Mouse (Mus musculus): ENCODE data around the gene Dnpep.
A peak's percentile ranks its signal among the peaks of the same experiment; 100 is the strongest.

Dnpep gene

DNA sequence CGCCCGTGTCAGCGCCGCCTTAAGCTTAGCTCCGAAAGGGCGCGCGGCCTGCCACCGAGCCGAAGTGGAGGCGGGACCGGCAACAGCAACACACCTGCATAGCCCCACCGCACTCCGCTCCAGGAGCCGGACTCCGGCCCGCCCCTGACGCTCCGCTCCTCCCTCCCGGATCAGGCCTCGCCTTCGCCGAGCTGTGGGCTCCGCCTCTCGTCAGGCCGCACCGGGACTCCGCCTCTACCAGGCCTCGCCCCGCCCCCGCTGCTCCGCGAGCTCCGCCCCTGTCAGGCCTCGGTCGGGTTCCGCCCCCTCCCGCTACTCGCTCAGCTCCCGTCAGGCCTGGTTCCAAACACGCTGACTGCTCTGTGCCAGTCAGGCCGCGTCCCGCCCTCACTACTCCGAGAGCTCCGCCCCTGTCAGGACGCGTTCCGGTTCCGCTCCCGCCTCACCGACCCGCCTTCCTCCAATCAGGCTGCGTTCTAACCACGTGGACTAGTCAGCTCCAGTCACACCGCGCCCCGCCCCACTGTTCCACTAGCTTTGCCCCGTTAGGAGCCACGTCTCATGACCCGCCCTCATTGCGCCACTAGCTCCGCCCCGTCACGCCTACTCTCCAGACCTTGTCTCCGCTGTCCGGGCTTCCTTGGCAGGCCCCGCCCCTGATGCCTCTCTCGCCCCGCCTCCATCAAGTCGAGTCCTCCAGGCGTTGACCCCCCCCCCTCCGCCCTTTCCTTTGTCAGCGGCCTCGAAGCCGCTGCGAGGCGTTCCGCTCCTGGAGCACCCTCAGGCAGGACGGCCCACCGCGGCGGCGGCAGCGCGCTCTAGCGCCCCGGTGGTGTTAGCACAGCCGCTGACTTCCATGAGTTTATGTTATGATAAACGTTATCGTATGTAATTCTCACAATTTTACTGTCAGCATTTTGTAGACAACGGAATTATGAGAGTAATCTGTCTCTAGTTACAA lies at the start of gene Dnpep:
TSS of gene Dnpep (minus strand) at position 750 of the 961 bp plus-strand sequence.
- peak; percentile 100 for DNase-seq (ENCODE audit: low spot score)

DNA sequence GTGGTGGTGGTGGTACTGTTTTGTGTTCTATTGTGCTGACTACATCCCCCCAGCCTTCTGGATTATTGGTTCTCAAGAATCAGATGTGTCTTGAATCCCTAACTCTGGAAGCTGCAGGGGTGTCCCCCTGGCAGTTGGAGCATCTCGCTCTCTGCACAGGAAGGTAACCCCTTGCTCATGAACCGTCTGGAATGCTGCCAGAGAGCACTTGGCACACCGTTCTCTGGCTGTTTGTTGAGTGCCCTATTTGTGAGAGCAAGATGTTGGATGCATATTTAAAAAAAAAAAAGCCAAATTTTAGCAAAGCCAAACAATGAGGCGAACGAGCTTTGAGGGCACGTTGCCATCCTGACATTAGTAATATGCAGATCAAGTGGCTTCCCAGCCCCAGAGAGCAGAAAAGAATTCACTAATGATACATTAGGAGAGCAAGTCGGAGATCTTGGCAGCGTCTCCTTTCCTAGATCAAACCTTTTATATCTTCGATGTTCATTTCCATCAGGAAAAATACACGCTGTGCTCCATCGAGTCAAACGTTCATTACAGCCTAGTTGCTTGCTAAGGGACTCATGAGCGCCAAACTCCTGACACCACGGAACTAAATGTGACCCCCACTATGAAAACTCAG lies 47.8 kb upstream of the Dnpep start:
- DNase-seq (ENCODE audit: low spot score), result no peak

DNA sequence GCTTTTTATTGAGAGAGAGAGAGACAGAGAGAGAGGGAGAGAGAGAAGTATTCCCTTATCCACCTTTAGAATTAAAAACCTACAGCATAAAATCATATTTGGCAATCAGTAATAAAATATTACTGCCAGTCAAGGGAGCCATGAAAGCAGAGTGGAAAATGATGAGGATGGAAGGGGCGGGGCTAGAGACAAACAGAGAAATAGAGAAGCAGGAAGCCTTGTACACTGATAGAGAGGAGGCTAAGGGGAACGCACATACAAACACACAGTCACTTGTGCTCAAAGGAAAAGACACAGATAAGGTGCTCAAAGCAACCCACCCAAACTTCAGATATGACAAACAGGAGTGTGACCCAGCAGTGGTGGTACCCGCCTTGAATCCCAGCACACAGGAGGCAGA lies 46.1 kb upstream of the Dnpep start:
- no peak for DNase-seq (ENCODE audit: low spot score)

DNA sequence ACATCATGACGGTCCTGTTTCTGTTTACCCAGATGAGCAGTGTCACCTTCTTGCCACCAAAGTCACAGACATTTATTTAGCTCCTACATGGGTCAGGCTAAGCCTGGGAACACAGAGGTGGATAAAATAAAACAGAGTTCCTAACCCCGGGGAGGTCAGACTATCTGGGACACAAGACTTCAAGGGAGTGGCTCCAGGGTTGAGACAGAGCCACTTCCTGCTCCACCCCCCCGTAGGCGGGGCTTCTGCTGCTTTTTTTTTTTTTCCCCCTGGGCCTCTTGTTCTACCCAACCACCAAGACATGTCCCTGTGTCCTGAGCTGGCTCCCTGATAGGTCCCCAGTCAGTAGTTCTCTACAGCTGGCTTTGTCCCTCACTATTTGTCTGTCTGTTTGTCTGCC lies 44.0 kb upstream of the Dnpep start:
- DNase-seq (ENCODE audit: low spot score), result no peak

DNA sequence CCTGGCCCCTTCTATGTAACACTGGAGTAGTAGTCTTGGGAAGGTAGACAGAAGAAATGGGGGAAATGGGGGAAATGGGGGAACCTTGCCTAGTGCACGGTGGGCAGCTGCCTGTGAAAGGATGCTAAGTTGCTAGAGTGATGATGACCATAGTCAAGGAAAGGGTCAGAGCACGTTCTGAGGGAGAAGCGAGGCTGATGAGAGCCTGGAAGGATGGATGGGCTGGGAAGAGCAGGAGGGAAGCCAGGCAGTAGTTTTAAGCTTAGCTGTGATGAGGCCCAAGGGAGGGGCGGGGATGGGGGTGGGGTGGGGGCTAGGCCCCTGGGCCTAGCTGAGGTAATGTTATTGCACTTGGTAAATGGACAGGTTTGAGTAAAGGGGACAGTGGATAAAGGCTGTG lies 43.3 kb upstream of the Dnpep start:
- no peak for DNase-seq (ENCODE audit: low spot score)

DNA sequence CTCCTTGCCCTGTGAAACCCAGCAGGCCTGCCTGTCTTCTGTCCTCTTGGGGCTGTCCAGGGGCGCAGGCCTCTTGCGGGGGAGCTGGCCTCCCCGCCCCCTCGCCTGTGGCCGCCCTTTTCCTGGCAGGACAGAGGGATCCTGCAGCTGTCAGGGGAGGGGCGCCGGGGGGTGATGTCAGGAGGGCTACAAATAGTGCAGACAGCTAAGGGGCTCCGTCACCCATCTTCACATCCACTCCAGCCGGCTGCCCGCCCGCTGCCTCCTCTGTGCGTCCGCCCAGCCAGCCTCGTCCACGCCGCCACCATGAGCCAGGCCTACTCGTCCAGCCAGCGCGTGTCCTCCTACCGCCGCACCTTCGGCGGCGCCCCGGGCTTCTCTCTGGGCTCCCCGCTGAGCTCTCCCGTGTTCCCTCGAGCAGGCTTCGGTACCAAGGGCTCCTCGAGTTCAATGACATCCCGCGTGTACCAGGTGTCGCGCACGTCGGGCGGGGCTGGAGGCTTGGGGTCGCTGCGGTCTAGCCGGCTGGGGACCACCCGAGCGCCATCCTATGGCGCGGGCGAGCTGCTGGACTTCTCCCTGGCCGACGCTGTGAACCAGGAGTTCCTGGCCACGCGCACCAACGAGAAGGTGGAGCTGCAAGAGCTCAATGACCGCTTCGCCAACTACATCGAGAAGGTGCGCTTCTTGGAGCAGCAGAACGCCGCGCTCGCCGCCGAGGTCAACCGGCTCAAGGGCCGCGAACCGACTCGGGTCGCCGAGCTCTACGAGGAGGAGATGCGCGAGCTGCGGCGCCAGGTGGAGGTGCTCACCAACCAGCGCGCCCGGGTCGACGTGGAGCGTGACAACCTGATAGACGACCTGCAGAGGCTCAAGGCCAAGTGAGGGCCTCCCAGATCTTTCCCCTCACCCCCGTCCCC lies 42.6 kb upstream of the Dnpep start, which contains the start of gene Des:
TSS of gene Des (plus strand) at position 218 of the 920 bp plus-strand sequence.
- DNase-seq (ENCODE audit: low spot score), result peak; percentile 61

DNA sequence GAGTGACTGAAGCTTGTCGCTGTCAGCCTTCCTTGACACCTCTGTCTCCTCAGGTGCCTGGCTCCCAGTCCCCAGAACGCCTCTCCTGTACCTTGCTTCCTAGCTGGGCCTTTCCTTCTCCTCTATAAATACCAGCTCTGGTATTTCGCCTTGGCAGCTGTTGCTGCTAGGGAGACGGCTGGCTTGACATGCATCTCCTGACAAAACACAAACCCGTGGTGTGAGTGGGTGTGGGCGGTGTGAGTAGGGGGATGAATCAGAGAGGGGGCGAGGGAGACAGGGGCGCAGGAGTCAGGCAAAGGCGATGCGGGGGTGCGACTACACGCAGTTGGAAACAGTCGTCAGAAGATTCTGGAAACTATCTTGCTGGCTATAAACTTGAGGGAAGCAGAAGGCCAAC lies 41.6 kb upstream of the Dnpep start:
- DNase-seq (ENCODE audit: low spot score), result no peak

DNA sequence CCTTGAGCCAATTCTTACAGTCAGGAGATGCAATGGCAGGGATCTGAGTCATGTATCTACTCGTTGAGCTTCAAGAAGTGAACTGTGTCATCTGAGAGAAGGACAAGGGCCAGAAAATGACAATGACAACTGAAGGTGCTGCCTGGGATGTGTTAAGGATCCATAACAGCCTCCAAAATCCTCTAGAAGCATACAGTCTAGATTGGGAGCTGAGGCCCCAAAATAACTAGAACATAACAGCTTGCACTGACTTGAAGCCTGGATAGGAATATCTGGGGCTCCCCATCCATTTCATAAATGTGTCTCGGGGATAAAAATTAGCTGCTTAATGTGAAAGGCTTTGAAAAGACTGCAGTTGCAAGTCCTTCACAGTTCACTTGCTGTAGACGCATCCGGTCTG lies 40.2 kb upstream of the Dnpep start:
- DNase-seq (ENCODE audit: low spot score), result no peak

DNA sequence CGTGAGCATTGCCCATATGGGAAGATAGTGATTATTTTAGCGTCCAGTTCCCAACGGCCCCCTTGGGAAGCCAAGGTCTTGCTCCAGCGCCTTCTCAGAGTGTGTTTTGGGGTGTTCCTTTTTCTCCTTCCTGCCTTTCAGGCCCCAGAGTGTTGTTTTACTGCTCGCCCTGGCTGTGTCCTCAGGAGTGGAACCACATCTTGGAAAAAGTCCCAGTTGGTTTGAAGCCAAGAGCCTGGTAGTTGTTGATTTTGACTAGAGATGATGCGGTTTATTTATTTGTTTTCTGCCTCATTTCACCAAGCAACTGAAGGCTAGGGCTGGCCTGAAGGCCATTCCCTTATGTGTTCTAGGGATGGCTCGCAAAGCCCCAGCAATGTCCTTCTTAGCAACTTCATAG lies 39.5 kb upstream of the Dnpep start:
- no peak for DNase-seq (ENCODE audit: low spot score)

DNA sequence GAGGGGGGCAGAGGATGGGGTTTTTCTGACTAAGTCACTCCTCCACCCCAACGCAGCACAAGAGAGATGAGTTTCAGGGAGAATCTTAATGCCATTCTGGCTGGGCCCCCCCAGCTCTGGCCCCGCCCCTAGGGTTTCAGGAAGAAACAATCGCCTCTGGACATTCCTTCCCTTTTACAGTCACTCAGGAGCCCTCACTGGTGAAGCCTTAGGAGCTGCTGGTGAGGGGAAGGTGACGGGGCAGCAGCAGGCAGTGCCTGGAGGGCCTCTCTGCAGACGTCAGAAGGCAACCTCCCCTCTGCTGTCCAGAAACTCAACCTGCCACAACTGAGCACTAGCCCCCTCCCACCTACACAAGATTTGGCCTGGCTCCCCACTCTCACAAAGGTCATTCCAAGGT lies 31.5 kb upstream of the Dnpep start:
- no peak for DNase-seq (ENCODE audit: low spot score)

DNA sequence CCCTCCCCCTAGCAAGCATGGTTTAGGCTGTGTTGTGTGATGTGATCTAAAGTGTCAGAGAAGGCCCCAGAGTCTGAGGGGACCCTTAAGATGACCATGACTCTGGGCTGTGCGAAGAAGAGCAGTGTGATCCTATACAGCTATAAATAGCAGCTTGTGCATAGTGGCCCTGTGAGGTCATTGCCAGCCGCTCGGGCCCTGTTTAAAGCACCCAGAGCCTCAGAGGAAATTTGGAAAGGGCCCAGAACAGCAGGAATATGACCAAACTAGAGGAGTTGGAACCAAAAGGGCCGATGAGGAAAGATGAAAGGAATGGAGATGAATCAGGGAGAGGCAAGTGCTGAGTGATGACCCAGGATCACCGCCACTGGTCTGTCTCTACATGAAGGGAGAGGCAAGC lies 29.5 kb upstream of the Dnpep start:
- DNase-seq (ENCODE audit: low spot score), result no peak

DNA sequence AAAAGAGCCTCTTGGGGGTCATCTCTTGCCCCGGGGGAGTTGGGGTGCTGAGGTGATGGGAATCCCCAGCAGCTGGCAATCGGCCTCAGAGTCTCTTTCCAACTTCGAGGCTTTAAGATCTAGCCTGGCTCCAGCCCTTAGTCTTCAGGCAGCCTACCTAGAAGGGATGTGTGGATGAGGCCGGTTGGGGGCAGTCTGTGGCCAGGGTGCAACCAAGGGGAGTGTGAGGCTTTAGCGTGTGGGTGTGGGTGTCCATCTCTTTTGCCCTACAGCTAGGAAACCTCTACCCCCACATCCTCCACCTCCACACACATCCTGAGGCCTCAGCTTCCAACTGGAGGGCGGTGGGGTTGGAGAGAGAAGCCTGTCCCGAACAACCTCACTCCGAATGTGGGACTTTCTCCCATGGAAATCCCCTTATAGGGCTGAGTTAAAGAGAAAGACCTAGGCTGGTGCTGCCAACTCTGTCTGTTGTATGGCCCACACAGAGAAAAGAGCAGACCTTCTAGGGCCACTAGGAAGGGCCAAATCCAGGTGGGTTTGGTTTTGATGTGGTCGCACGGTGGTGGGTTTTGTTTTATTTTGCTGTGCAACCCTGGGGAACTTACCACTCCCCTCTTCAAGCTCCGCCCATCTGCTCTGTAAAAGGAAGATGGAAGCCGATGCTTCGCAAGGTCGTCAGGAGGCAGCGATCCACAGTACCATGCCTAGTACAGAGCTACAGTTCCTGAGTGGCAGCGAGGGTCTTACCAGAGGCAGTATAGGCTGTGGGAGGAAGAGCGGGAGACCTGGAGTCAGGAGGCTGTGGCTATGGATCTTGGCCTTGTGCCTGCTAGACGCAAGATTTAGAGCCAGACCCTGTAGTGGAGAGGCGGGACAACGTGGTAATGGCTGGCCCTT lies 27.5 kb upstream of the Dnpep start:
- peak; percentile 57 for DNase-seq (ENCODE audit: low spot score)

DNA sequence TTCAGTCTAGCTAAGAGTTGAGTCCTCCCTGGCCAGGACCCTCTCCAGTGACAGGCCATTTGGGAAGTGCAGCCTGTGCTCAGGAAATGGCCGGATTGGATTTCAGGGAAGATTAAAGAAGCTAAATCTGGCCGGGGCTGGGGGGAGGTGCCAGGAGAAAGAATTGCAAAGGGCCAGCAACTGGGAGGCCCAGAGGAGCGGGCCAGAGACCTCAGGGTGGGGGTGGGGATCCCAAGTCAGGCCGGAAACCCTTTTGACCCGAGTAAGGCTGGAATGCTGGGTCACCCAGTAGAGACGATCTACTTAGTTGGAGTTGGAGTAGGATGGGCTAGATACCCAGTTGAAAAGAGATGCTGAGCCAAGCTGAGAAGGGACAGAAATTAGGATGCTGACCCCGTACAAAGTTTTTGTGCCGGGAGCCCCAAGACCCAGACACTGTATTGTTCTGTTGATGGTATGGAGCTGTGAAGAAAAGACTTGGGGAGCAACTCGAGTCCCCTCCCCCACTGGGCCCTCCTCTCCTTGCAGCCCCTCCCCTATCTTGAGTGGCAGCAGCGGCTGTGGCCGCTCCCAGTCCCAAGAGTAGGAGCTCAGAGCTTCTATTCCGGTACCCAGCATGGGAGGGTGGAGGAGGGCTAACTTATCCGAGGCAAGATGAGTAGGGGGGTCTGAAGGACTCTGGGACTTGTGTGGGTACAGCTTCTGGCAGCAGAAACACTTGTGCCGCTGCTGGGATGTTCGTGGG lies 26.7 kb upstream of the Dnpep start:
- peak; percentile 76 for DNase-seq (ENCODE audit: low spot score)

DNA sequence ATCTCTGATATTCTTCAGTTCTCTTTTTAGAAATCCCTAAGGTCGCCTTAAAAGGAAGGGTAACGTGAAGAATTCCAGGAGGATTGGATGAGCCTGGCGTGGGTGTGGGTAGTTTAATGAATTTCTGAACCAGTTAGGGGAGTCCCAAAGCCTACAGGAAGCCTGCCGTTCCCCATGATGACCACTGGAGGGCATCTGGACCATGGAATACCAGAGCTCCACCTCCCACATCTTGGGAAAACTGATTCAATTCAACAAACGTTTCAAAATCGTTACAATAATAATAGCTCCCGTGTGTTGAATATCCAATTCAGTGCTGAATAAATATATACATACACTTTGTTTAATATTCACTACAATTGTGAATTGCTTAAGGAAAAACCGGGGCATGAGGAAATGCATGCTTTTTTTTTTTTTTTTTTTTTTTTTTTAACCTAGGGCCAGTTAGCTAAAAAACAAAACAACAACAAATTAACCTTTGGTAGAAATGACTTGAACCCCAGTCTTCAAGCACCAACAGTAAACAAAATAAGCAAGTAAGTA lies 25.2 kb upstream of the Dnpep start:
- peak; percentile 93 for DNase-seq (ENCODE audit: low spot score)

DNA sequence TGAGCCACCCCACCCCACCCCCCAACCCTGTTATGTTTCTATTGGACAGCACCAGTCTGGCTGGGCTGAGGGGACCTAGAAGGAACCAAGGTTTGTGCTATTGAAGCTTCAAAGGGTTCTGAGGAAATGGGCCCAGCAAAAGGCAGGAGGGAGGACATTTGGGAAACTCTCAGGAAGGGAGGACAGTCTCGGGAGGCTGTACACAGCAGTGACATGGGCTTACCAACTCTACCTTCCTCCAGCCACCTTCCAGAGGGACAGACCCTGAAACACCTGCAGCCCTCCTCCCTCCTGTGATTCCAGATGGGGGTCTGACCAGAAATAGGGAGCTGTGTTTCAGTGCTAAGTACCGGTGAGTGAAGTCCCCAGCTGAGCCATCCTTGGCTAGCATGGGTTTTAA lies 22.7 kb upstream of the Dnpep start:
- no peak for DNase-seq (ENCODE audit: low spot score)

DNA sequence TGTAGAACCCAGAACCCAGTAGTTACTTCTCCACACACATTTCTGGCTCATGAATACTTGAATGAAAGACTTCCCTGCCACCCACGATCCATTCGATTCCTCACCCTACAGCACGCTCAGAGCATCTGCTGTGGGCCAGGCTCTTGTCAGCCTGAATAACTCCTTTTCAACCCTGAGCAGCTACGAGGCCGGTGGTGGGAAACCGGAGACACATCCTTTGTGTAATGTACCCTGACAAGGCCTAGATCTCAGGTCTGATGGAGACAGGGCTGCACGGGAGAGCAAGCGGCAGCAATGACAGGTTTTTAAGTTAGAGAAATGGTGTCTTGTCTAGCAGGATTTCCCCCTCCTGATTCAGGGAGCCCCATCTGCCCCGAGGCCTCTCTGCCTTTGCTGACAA lies 21.5 kb upstream of the Dnpep start:
- no peak for DNase-seq (ENCODE audit: low spot score)

DNA sequence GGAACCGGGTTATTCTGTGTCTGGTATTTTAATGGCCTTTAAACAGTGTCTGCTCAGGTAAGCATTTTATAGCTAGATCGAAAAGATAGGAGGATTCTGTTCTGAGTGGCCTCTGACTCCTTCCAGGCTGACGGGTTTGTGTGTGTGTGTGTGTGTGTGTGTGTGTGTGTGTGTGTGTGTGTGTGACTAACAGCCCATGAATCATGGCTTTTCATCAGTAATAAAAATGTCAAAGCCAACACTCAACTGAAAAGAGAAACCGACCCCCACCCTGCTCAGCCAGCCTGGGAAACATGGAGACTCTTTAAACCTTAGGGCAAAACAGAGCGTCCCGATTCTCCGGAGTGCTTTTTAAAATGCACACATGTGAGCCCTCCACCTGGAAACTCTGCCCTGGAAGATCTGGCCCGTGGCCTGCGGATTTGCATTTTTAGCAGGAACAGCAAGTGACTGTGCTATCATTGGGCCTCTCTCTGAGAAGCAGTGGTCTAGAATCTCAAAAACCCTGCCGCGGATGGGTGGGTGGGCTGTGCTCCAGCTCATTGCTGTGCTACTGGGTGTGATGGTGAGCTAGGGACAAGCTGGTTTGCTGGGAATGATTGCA lies 20.4 kb upstream of the Dnpep start:
- DNase-seq (ENCODE audit: low spot score), result peak; percentile 18

DNA sequence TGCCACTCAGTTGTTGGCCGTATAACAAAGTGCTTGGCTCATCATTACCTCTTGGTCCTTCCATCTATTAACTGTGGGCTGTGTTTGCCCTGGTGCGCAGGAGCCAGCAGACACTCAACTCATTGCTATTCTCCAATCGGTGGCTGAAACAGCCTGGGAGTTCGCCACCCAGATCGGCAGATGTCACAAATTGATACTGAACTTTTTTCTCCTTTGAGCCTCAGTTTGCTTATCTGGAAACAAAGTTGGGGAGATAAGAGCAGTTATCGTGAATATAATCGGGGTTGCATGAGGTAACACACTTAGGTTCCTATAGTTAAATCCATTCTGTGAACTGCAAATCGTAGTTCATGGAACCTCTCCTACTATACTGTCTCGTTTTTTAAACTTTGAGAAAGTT lies 19.3 kb upstream of the Dnpep start:
- DNase-seq (ENCODE audit: low spot score), result no peak

DNA sequence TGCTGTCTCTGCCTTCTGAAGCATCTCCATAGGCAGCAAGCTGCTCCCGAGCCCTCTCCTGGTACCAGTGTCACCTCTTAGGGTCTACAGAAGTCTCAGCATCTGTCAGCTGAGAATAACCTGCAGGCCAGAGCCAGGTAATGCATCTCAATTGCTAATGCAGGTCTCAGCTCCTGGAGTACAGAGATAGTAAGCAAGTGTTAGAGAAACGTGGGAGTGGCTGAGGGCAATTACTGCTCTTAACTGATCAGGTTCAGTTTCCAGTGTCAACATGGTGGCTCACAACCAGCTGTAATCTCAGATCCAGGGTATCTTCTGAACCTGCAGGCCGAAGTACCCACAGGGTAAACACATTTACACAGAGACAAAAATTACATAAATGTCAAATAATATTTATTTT lies 18.7 kb upstream of the Dnpep start:
- DNase-seq (ENCODE audit: low spot score), result no peak

DNA sequence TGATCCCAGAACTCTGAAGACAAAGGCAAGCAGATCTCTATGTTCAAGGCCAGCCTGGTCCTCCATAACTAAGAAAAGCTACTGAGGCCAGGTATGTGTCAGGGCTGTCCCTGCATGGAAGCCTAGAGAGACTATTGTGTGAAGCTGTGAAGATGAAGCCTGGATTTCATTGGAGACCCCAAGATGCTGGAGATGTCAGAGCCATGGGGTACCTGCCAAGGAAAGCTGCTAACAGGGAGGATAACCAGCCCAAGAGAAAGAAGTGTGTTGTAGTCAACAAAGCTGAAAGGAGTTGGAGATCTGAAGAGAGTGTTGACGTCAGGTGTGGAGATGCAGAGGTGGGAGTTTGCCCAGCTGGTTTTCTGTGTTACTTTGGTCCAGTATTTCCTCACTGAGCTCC lies 13.5 kb upstream of the Dnpep start:
- no peak for DNase-seq (ENCODE audit: low spot score)
